Mouse (Mus musculus): Measurements from ENCODE around the gene Lmo3.

The Lmo3 gene

DNA sequence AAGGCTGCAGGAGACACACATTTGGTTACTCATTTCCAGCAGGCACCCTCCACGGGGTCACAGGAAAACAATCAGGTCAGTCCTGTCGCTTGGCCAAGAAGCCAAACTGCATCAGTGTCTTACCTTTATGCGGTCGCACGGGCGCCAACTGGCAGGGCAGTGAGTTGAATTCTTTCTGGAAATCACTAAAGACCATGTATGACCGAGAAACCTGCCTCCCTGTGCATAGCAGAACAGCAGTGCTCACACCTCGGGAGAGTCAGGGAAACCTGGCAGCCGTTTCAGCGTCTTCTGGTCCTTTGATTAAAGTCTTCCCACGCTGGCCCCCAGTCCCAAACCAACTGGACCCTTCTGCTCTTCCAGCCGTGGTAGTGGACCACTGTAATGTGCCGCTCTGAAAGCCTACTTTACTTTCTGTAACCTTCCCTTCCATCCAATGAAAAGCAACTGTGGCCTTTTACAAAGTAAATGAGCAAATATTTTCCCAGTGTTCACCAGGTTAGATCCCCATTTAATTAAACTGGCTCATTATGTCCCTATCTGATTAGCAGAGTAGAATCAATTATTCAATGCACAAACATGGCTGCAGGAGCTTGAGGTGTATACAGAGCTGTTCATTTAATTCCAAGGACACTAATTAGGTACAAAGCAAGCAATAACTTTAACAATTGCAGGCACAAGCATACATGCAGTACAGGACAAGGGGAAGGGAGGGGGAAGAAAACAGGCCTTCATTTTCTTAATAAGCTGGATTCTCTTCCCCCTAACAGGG lies at the start of gene Lmo3:
Lmo3 (minus strand) TSS at position 235 of the 772 bp plus-strand sequence.
- no peak for DNase-seq

DNA sequence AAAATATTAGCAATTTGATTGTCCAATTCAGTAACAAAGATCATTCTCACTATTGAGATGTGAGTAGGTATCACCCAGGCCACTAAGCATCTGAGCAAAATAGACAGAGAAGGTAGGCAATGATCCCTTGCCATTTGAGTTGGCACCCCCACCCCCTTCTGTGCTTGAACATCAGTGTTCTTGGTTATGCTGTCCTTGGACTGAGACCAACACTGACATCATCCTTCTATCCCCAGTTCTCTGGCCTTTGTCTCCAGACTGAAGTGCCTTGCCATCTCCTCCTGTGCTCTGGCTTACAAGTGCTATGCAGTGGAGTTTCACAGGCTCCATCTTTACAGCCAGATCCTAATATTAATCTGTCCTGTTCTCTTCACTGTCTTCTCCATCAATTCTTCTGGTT lies 39.0 kb upstream of the Lmo3 start:
- DNase-seq = no peak

DNA sequence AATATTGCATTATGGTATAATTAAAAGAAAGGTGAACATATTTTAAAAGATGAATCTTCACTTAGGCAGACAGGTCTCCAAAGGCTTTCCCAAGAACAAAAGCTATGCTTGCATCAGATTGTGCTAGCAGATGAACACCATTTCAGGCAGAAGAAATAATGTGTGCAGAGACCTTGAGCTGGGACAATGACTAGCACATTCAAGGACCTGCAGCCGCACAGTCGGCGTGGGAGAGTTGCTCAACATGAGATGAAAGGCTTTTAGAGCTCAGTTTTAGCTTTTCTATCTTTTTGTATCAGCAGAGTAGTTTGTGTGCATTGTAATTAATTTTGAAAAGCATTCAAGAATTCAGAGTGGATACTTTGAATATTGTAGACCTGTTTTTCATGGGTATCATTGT lies 36.6 kb upstream of the Lmo3 start:
- DNase-seq = no peak

DNA sequence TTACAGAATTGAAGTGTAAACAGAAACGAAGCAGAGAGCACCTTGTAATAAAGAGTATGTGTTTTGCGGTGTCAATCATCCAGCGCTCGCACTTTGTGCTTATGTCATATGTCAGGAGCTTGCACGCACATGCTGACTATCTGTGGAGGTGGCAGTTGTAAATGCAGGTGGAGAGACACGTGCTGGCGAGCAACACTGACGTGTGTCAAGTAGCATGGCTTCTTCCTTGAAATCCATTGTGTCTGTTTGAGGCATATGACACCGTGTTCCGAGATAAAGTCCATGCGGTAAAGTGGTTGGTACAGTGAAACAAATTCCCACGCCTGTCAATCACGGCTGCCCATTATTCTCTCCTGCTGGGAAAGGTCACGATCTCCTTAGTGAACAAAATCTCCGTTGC lies 15.2 kb upstream of the Lmo3 start:
- no peak for DNase-seq

DNA sequence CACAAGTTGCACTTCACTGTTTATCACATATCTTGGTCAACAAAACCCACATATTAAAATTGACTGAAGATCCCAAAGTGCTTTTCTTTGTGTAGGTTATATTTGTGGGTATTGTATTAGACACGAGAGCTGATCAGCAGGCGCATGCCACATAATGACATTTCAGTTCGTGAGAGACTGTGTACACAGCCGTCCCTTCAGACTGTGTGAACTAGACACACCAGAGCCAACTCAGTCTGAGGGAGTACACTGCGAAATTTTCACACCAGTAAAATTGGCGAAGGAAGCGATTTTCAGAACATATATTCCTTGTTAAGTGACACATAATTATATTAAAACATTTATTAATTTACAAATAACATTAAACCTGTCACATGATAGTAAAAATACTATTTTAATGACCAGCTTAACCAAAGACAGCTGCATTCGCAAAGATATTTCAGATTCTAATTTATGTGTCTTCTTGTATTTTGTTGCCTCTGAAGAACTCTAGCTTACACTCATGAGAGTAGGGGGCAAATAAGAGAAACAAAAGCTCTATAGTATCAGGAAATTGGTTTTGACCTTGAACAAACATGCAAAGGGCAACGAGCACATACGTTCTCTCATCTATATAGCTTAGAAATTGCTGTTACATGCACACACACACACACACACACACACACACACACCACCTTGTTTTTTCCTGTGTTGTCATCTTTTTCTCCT lies 14.4 kb upstream of the Lmo3 start:
- no peak for DNase-seq

DNA sequence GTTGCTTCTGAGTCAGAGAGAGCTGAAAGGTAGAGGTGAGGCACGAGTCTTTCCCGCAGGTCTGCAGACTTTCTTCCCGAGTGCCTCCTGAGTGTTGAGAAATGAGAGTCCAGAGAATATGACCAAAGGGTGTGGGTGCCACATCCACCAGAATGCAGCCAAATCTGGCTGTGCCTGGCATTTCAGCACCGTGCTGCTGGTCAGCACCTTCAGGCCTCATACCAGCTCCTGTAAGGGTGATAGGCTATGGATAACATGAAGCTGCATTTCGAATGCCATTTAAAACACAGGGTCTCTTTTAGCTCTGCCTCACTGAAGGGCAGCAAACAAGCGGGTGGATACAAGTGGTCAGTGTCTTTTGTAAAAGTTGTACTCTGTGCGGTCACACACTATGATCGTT lies 1.5 kb upstream of the Lmo3 start:
- DNase-seq = no peak

DNA sequence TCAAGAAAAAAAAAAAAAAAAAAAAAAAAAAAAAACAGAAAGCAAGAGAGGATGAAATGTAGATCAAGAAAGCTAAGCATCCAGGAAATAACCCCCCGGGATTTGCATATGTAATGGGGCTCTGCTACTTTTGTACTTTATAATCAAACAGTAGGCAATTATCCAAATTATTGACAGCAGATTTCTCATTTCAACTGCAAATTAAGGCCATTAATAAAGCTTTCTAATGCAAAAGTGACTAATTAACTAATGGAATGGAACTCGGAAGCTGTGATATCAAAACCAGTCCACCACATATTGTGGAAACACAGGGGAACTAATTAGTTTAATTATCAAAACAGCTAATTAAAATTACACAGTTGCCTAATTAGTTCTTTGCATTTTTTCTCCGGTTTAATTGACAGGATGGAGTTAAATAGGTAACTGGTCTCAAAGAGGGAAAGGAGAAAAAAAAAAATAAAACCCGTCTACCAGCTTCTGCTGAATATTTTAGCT lies 785 bp upstream of the Lmo3 start:
- DNase-seq = no peak

DNA sequence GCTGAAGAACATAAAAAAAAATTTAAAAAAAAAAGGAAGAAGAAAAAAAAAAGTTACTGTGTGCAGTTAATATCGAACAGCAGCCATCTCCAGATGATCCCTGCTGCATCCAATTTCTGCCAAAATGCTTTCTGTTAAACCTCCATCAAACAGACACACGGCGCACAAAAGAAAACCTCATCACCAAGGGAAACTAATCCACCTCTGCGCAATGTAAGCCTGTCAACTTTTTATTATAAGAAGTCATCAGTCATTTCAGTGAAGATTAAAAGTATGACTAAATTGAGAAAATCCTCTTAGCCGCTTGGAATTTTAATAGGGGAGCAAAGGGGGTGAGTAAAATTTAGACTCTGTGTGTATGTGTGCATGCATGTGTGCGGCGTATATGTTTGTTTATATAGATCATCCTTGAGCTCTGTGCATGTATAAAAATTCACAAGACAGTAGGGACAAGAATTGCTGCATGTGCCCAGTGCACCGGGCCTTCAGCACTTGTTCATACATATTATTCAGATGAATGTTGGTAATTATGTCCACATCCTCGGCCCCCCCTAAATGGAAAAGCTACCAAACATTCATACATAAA lies 1.2 kb downstream of the Lmo3 start:
- no peak for DNase-seq

DNA sequence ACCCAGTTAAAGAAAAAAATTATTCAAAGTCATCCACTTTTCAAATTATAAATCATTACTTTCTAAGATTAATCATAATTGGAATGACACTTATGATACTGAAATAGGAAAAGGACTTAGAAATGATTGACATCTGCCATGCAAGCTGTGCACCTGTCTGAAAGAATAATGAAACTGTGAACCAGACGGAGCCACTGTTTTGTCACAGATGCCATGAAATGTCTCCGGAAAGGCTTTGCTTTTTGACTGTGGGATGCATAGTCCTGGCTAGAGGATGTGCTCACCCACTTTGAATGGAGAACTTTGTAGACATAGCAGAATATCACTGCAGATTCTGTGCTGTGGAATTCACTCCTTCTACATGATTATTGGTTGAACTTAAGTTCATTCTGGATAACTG lies 18.4 kb downstream of the Lmo3 start:
- DNase-seq = no peak

DNA sequence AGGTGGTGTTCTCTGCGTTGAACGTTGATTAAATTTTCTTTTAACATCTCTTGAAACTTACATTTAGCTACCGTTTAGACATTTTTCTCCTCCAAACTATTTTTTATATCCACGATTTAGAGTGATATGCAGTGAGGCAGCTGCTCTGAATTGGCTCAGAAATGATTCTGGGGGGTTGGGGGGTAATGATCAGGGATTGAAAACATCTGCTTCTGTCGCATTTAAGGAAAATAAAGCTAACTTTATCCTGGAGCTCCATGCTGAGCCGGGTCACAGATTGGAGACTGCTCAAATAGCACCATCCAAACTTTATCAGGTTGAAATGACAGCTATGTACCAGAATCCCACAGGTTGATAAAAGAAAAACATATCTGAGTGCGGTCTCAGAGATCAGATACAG lies 29.6 kb downstream of the Lmo3 start:
- no peak for DNase-seq

DNA sequence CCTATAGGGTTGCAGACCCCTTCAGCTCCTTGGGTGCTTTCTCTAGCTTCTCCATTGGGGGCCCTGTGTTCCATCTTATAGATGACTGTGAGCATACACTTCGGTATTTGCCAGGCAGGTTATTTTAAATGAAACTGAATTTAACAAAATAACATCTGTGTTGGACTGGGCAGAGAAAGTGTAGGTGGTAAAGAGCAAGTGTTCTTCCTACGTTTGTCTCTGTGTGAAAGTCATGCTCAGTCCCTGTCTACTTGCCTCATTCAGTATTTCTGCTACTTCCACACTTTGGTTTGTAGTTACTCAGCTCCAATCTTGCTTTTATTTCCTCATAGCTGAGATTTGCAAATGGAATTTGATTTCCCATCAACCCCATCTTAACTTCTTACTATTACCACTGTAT lies 46.9 kb downstream of the Lmo3 start:
- DNase-seq = no peak

DNA sequence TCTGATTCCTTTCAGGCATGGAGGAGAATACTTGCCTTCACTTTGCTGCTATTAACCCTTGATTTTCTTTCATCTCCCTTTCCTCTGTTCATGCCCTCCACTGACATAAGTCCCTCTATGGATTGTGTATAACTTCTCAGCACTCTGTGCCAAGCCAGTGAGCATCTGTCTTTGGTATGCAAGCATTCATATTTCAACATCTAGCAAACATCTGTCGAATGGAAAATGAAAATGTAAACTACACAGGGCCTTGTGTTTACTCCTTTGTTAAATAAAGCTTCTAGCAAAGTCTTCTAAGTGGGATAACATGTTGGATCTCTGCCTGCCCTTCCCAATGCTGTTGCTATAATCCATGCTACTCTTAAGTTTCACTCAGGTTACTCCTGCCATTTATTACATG lies 75.1 kb downstream of the Lmo3 start:
- DNase-seq = no peak

DNA sequence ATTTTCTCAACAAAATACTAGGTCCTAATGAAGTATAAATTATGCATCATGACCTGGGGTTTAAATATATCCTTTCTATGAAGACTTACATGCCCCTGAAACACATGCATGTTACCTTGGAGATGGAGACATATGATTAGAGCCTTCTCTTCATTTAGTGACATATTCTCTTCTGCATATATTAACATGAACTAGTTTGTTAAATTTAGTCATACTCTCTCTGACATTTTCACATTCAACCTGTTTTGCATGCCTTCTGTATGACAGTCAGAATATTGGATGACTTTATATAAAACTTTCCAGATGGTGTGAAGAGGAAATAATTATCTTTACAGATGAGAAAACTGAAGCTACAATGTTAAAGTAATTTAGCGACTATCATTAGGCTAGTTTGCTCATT lies 77.8 kb downstream of the Lmo3 start:
- DNase-seq = no peak

DNA sequence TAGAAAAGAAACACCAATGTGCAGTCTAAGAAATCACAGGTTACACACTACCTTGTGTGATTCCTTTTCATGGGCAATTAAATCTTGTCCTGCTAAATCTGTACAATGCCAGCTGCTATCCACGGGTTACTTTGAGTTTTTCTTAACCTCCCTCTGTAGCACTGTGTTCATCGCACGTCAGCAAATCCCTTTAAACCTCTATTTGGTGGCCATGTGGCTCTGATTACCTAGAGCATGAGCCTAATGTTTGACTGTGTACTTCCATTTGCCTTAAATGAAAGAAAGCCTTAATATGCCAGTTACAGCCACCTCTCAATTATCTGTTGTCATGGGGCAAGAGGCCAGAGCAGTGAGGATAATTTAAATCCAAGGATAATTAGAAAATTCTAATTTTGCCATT lies 98.9 kb downstream of the Lmo3 start:
- no peak for DNase-seq

DNA sequence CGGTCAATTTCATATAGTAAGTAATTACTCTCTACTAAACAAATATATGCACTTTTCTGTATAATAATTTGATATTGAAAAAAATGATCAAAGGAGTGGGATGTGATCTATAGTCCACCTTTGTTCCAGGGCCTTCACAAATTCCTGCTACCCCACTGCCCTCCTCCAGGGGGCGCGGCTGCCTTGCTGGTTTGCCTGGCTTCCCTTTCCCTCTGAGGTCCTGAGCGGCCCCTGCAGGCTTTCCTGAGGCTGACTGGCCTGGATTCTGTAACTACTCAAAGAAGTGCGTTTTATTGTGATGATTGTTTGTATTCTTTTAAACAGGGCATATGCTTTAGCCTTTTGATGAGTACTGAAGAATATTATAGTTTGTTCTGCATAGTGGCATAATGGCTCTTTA lies 104.2 kb downstream of the Lmo3 start:
- DNase-seq = peak; percentile 67

DNA sequence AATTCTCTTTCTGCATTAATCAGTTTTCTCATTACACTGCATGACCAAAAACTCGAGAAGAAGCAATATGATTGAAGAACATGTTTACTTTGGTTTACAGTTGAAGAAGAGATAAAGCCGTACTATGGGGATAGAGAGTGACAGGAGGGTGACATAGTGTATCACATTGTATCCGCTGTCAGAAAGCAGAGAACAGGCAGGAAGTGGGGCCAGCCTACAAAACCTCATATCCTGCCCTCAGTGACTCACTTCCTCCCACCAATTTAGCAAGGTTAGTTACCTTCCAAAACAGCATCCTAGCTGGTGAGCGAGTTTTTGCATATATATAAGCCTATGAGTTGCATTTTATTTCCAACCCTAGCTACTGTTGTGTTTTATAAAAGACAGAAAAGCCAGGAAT lies 112.6 kb downstream of the Lmo3 start:
- no peak for DNase-seq

DNA sequence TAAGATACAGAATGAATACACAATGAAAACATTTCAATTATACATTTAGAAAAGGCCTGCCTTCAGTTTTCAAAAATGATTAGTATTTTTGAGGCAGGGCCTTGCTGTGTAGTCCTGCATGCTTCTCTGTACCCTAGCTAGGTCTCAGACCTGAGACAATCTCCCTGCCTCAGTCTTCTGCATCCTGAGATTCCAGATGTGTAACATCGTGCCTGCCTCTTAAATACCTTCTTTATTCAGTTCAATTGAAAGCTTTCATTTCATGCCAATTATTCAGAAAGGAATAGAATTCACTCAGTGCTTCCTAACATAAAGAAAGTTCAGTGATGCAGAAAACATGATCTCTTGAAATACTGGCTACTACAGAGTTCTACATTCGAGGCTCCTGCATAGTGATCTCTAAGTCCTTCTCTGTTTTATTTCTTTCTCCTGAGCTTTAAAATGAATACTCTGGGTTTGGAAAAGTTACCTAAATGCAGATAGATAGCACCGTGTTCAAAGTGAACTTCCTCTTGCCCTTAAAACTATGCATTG lies 137.2 kb downstream of the Lmo3 start:
- no peak for DNase-seq

DNA sequence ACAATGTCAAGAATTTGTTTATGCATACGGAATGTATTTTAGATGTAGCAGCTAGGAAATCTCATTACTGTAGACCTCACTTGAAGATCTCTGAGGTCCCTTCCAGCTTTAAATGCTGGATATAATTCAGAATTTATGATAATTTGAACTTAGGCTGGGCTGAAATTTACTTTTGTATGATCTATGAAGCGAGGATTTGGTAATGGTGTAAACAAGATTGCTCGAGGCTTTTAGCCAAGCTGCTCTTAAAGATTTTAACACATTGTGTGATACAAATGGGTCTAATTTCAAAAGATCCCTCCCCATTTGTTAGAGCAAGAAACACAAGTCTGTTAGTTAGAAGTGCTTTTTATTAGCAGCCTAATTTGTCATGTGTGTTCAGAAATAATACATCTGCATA lies 144.4 kb downstream of the Lmo3 start:
- DNase-seq = no peak

DNA sequence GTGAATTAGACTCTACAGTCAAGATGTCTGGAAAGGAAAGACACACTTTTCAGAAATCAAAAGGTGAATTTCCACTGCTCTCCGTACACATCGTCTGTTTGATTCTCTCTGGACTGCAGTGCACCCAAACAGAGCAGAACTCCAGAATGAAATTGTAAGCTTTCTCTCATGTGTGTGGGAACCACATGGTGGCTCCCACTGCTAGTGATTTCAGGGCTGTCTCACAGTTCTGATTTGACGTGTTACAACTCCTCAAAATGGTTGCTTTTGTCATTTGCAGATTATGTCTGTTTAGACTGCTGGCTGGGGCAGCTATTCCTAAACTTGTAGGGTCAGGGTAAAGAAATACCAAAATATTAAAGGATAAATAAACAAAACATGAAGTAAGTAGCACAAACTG lies 145.0 kb downstream of the Lmo3 start:
- no peak for DNase-seq

DNA sequence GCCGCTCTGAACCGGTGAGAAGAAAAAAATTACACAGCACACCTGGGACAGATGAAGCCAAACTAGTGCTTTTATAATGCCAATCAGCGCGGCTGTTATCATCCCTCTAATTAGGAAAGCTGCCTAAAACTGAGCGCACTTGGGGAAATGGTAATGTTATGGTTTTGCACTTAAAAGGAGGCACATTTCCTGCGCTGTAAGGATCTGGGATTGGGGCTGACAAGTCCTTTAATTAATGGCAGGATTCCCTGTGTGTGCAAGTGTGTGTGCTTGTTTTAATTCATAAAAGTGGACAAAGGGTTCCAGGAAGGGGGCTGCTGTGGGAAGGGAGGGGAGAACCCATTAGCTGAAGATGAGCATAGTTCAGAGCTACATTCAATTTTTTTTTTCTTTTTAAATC lies 154.4 kb downstream of the Lmo3 start:
- DNase-seq = no peak

DNA sequence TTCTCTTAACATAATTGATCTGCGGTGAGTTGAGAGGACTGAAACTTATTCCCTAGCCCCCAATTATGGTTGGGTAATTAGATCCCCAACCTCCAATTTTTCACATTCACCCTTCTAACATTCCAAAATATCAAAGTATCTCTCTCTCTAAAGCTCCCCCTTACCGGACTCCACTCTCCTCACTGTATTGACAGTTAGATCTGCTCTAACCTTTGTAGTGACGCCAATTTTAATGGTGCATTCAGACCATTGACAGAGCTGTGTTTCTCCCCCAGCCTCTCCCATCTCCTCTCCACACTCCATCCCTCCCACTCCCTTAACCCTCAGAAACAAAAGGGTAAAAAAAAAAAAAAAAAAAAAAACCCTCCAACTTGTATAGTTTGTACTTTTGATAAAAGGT lies 154.9 kb downstream of the Lmo3 start:
- no peak for DNase-seq

DNA sequence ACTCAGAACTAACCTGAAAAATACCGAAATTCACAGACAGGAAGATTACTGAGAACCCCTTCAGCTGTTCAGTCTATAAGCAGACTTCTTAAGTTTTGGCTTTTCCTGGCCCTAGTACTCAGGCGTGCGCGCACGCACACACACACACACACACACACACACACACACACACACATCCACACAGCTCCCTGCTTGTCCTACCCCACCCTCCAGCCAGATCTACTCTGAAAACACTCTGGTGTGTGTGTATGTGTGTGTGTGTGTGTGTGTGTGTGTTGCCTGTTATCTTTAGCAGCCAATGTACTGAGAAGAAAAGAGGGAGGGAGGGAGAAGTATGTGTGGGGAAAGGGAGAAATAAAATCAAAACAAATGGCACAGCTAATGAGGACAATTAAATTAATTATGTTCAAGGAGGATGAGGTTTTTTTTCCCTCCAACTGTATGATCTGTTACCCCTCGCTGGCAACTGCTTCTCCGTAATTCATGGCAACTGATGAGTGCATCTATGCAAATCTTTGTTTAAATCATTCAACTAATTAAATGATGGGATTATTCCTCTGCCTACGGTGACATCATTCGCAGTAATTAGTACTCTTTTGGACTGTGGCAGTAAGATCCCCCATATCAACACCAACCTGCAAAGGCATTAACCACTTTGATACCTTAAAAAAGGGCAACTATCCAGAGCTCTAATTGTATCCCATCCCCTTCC lies 157.1 kb downstream of the Lmo3 start:
- no peak for DNase-seq

DNA sequence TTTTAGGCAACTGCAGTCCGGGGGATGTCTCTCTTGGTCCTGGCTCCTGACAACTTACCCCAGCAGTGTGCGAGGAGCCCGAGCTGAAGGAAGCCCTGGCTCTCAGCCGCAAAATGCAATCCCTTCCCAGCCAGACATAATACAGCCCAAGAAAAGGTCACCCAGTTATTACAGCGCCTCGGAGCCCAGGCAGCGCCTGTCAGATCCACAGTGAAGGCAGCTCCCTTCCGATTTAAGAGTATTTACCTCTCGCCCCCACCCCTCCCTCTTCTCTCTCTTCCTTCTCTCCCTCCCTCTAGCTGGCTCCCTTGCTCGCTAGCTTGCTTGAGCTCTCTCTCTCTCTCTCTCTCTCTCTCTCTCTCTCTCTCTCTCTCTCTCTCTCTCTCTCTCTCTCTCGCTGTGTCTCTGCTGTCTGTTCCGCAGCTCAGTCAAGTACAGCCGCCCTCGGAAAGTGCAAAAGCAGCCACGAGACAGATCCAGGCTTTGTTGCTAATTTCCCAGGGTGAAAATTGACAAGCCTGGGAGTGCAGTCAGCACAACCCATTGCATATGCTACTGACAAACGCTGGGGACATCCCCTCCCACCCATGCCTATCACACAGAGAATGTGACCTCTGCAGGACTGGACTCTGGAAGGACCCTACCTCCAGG lies 159.0 kb downstream of the Lmo3 start:
- peak; percentile 46 for DNase-seq

All from right cerebral cortex, postnatal 25 days (tissue).